Mouse (Mus musculus): Measurements from ENCODE around the gene Rnf213. TPM values are rescaled to one million over a fixed set of nuclear protein-coding genes. Genes with fewer than 3 reads are reported as not detected.

Rnf213 gene
- total and polyA plus RNA-seq, 2 experiments from 2014 or later, result 4.5 to 36.7 TPM

- Histone ChIP-seq H3K4me3 (ENCODE audit: low read depth, low read length) (peak within 1 kb of the TSS; percentile 81), H3K4me1 (ENCODE audit: control insufficient read depth, insufficient read depth) (peaks cover 15% of the 10 kb centered on the region), H3K36me3 (replicated peaks; ENCODE audit: control insufficient read depth, insufficient read depth, low read length) (peaks cover 30% of the 10 kb centered on the region), H3K9ac (replicated peaks; ENCODE audit: low read depth, low read length) (peak within 1 kb of the TSS; percentile 81), H3K9me3 (replicated peaks; ENCODE audit: control insufficient read depth, low read length) (no peaks in the 10 kb centered on the region), H3K4me2 (ENCODE audit: low read depth, low read length) (peak within 1 kb of the TSS; percentile 93), H3K27me3 (ENCODE audit: control insufficient read depth, insufficient read depth, low read length) (no peaks in the 10 kb centered on the region), H3K27ac (ENCODE audit: low read depth) (peak within 1 kb of the TSS; percentile 82)
- peak; percentile 96 for ATAC-seq (ENCODE audit: insufficient read depth, low read depth)
- peak; percentile 93 for DNase-seq (ENCODE audit: low spot score)
- WGBS, result under 1% methylated on average over 64 of the region's 66 CpGs
- TF ChIP-seq CTCF (IDR thresholded peaks at IDR 0.05; ENCODE audit: low read depth) (peak; percentile 97), EP300 (IDR thresholded peaks at IDR 0.05; ENCODE audit: low read depth) (peak; percentile 66; the same call in 1 of the 2 replicates)
Measured at GRCm38 (mm10) chr11:119490861-119491689, 98.2 kb downstream of the Rnf213 start, which contains the start of gene Endov. Gene Endov, plus strand, starts transcription at chr11:119491347.

GRCm38 (mm10) chr11:119491690-119492087, 98.8 kb downstream of the Rnf213 start:
- ATAC-seq (ENCODE audit: insufficient read depth, low read depth), result peak; percentile 5; the same call in 1 of the 2 replicates
- WGBS, result 6% methylated on average over 27 of the region's 27 CpGs
- TF ChIP-seq EP300 (IDR thresholded peaks at IDR 0.05; ENCODE audit: low read depth) (no peak), CTCF (IDR thresholded peaks at IDR 0.05; ENCODE audit: low read depth) (no peak)

GRCm38 (mm10) chr11:119492830-119493229, 99.9 kb downstream of the Rnf213 start:
- Histone ChIP-seq H3K9ac (replicated peaks; ENCODE audit: low read depth, low read length) (no peak overlapping the region), H3K4me3 (ENCODE audit: low read depth, low read length) (no peak overlapping the region), H3K36me3 (replicated peaks; ENCODE audit: control insufficient read depth, insufficient read depth, low read length) (peaks cover 18% of the 10 kb centered on the region), H3K4me2 (ENCODE audit: low read depth, low read length) (no peak overlapping the region), H3K4me1 (ENCODE audit: control insufficient read depth, insufficient read depth) (peaks cover 15% of the 10 kb centered on the region), H3K27ac (ENCODE audit: low read depth) (no peak overlapping the region), H3K27me3 (ENCODE audit: control insufficient read depth, insufficient read depth, low read length) (no peaks in the 10 kb centered on the region), H3K9me3 (replicated peaks; ENCODE audit: control insufficient read depth, low read length) (no peaks in the 10 kb centered on the region)
- ATAC-seq (ENCODE audit: insufficient read depth, low read depth) (no peak), DNase-seq (ENCODE audit: low spot score) (no peak)
- 93% methylated on average over 6 of the region's 6 CpGs for WGBS
- TF ChIP-seq EP300 (IDR thresholded peaks at IDR 0.05; ENCODE audit: low read depth) (no peak), CTCF (IDR thresholded peaks at IDR 0.05; ENCODE audit: low read depth) (no peak)

More at GRCm38 (mm10) chr11:119491690-119492087, 98.8 kb downstream of the Rnf213 start:
- H3K4me3 ChIP-seq (ENCODE audit: low read depth, low read length), result peak overlapping the region; percentile 81
- peak overlapping the region; percentile 81 for H3K9ac ChIP-seq (replicated peaks; ENCODE audit: low read depth, low read length)
- no peak for DNase-seq (ENCODE audit: low spot score)
- no peaks in the 10 kb centered on the region for H3K9me3 ChIP-seq (replicated peaks; ENCODE audit: control insufficient read depth, low read length)
- H3K27ac ChIP-seq (ENCODE audit: low read depth), result peak overlapping the region; percentile 82
- H3K4me2 ChIP-seq (ENCODE audit: low read depth, low read length), result peak overlapping the region; percentile 93
- H3K4me1 ChIP-seq (ENCODE audit: control insufficient read depth, insufficient read depth), result peaks cover 15% of the 10 kb centered on the region
- H3K36me3 ChIP-seq (replicated peaks; ENCODE audit: control insufficient read depth, insufficient read depth, low read length), result peaks cover 29% of the 10 kb centered on the region
- H3K27me3 ChIP-seq (ENCODE audit: control insufficient read depth, insufficient read depth, low read length), result no peaks in the 10 kb centered on the region

GRCm38 (mm10) chr11:119493516-119493915, 100.6 kb downstream of the Rnf213 start:
- 81% methylated on average over 4 of the region's 4 CpGs for WGBS
- no peak overlapping the region for H3K27ac ChIP-seq (ENCODE audit: low read depth)
- no peaks in the 10 kb centered on the region for H3K9me3 ChIP-seq (replicated peaks; ENCODE audit: control insufficient read depth, low read length)
- peaks cover 13% of the 10 kb centered on the region for H3K36me3 ChIP-seq (replicated peaks; ENCODE audit: control insufficient read depth, insufficient read depth, low read length)
- TF ChIP-seq EP300 (IDR thresholded peaks at IDR 0.05; ENCODE audit: low read depth), result no peak
- H3K4me3 ChIP-seq (ENCODE audit: low read depth, low read length), result no peak overlapping the region
- no peak for DNase-seq (ENCODE audit: low spot score)
- H3K27me3 ChIP-seq (ENCODE audit: control insufficient read depth, insufficient read depth, low read length), result no peaks in the 10 kb centered on the region
- no peak for ATAC-seq (ENCODE audit: insufficient read depth, low read depth)
- no peak overlapping the region for H3K4me2 ChIP-seq (ENCODE audit: low read depth, low read length)
- H3K4me1 ChIP-seq (ENCODE audit: control insufficient read depth, insufficient read depth), result peaks cover 15% of the 10 kb centered on the region
- H3K9ac ChIP-seq (replicated peaks; ENCODE audit: low read depth, low read length), result no peak overlapping the region

- no peak for ATAC-seq (ENCODE audit: insufficient read depth, low read depth)
- no peak for TF ChIP-seq CTCF (IDR thresholded peaks at IDR 0.05; ENCODE audit: low read depth)
- TF ChIP-seq EP300 (IDR thresholded peaks at IDR 0.05; ENCODE audit: low read depth), result no peak
- Histone ChIP-seq H3K4me2 (ENCODE audit: low read depth, low read length) (no peak overlapping the region), H3K9ac (replicated peaks; ENCODE audit: low read depth, low read length) (no peak overlapping the region), H3K4me1 (ENCODE audit: control insufficient read depth, insufficient read depth) (peaks cover 7% of the 10 kb centered on the region), H3K4me3 (ENCODE audit: low read depth, low read length) (no peak overlapping the region), H3K9me3 (replicated peaks; ENCODE audit: control insufficient read depth, low read length) (no peaks in the 10 kb centered on the region), H3K27ac (ENCODE audit: low read depth) (no peak overlapping the region), H3K27me3 (ENCODE audit: control insufficient read depth, insufficient read depth, low read length) (no peaks in the 10 kb centered on the region), H3K36me3 (replicated peaks; ENCODE audit: control insufficient read depth, insufficient read depth, low read length) (peaks cover 28% of the 10 kb centered on the region)
- no peak for DNase-seq (ENCODE audit: low spot score)
- 88% methylated on average over 5 of the region's 5 CpGs for WGBS
Measured at GRCm38 (mm10) chr11:119496147-119496546, 103.2 kb downstream of the Rnf213 start.
